Mouse (Mus musculus) heart, embryonic 11.5 days (tissue): Measurements from ENCODE around the gene Zfp385a. TPM values are rescaled to one million over a fixed set of nuclear protein-coding genes. Genes with fewer than 3 reads are reported as not detected.

Experiments used
- ATAC-seq: fragments of 200-750 bp; cut with Nextera tagmentation; replicated peaks from 2 replicates; pipeline ENCODE4 v1.8.0; 2017; ENCODE audit warnings: moderate library complexity; ENCODE audit not compliant: insufficient number of reproducible peaks, low FRiP score, low TSS enrichment
- H3K27ac ChIP-seq: fragments of 300-500 bp; sonication (generic); 2 replicates; pipeline ENCODE4 v1.5.1; 2014; ENCODE audit warnings: mild to moderate bottlenecking, low read depth, low read length
- H3K27me3 ChIP-seq: fragments of 300-500 bp; sonication (generic); 2 replicates; pipeline ENCODE4 v1.6.1; 2014; ENCODE audit warnings: mild to moderate bottlenecking, low read length, mixed read lengths; ENCODE audit not compliant: control insufficient read depth, insufficient read depth
- H3K36me3 ChIP-seq: fragments of 300-500 bp; sonication (generic); 2 replicates; pipeline ENCODE4 v1.6.1; 2014; ENCODE audit warnings: mild to moderate bottlenecking, low read length, moderate library complexity, mixed read lengths; ENCODE audit not compliant: control insufficient read depth, insufficient read depth
- H3K4me1 ChIP-seq: fragments of 300-500 bp; sonication (generic); 2 replicates; pipeline ENCODE4 v1.6.1; 2014; ENCODE audit warnings: low read length; ENCODE audit not compliant: control insufficient read depth, insufficient read depth
- H3K4me2 ChIP-seq: fragments of 300-500 bp; sonication (generic); 2 replicates; pipeline ENCODE4 v1.6.1; 2014; ENCODE audit warnings: mild to moderate bottlenecking, moderate library complexity
- H3K4me3 ChIP-seq: fragments of 300-500 bp; sonication (generic); 2 replicates; pipeline ENCODE4 v1.5.1; 2014; ENCODE audit warnings: low read depth, low read length
- H3K9ac ChIP-seq: fragments of 300-500 bp; sonication (generic); 2 replicates; pipeline ENCODE4 v1.6.1; 2014; ENCODE audit warnings: mild to moderate bottlenecking, low read depth, low read length, moderate library complexity
- H3K9me3 ChIP-seq: fragments of 300-500 bp; sonication (generic); replicated peaks from 2 replicates; pipeline ENCODE4 v1.6.1; 2016; ENCODE audit warnings: low read length; ENCODE audit not compliant: control insufficient read depth
- WGBS: fragments of 180-500 bp; shearing (Covaris S2); extraction: QIAGEN DNeasy Blood & Tissue Kit; methylation state at CpG from one replicate; pipeline ENCODE4 v1.1.7; 2014; ENCODE audit not compliant: insufficient replicate concordance; 5-methylcytosine and 5-hydroxymethylcytosine counted together
- polyA plus RNA-seq: library from polyadenylated mRNA; unstranded; fragments of >200 nt; fragmentation: Nextera tagmentation; extraction: Ambion mirVana; gene quantifications from 2 replicates; pipeline ENCODE4 v1.2.1, GENCODE M21; 2014

Zfp385a gene
- polyA plus RNA-seq, 1 experiment from 2014 or later: 11.6 TPM

DNA sequence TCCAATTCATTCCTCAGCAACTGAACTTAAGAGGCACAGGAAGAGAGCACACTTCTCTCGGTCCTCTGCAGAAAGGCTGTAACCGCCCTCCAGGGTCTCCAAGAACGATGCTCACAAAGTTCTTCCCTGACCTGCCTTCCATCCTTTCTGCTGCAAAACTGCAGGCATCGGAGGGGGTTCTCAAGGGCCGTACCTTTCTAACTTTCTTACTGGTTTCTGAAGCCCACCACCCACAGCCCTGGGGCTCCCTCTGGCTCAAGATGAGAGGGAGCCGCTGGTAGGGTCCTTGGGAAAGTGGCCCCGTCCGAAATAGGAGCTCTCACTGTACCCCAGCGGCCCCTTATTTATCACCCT lies 35.3 kb downstream of the Zfp385a start:
- Histone ChIP-seq H3K9ac (peak overlapping the region; percentile 79), H3K9me3 (no peaks in the 10 kb centered on the region), H3K4me3 (peak overlapping the region; percentile 57), H3K36me3 (no peaks in the 10 kb centered on the region), H3K27me3 (peaks cover 5% of the 10 kb centered on the region), H3K4me2 (peak overlapping the region; percentile 96), H3K27ac (peak overlapping the region; percentile 90), H3K4me1 (peaks cover 67% of the 10 kb centered on the region)
- ATAC-seq: peak; percentile 9
- WGBS: under 1% methylated on average over 9 of the region's 9 CpGs

GRCm38 (mm10) chr15:103303916-103304615 lies 35.8 kb downstream of the Zfp385a start:
- Histone ChIP-seq H3K9ac (peak overlapping the region; percentile 79), H3K9me3 (no peaks in the 10 kb centered on the region), H3K27me3 (peaks cover 2% of the 10 kb centered on the region), H3K4me3 (peak overlapping the region; percentile 57), H3K36me3 (no peaks in the 10 kb centered on the region), H3K4me2 (peak overlapping the region; percentile 96), H3K4me1 (peaks cover 68% of the 10 kb centered on the region), H3K27ac (peak overlapping the region; percentile 90)
- ATAC-seq: no peak
- 11% methylated on average over 8 of the region's 8 CpGs for WGBS

DNA sequence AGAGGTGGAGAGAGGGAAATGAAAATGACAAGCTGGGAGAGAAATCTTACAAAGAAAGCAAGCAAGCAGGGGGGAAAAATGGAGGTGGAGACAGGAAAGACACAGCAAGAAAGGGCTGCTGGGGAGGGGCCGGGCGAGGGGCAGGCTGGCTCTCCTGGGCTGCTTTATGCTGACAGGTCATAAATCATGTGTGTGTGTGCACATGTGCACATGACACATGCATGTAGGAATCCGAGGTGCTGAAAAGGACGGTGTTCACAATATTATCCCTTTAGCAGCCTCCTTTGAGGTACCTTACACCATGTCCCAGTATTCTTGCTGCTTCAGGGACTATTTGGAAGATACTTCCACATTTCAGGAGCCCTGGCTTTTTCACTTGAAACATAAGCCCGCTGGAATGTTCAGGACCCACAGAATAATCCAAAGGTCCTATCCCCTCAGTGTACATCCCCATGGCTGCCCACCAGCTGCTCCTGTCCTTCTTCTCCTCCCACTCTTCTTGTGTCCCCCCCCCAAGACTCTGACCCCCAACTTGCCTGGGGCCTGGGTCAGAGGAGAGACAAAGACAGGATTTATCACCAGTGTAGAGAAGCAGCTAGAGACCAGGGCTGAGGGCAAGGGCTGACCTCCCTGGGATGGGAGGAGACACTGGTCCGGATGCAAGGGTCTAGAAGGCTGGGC lies 37.4 kb downstream of the Zfp385a start:
- Histone ChIP-seq H3K4me3 (no peak overlapping the region), H3K4me1 (peaks cover 60% of the 10 kb centered on the region), H3K9ac (peak overlapping the region; percentile 22; the same call in 1 of the 2 replicates), H3K27me3 (no peaks in the 10 kb centered on the region), H3K4me2 (no peak overlapping the region), H3K36me3 (peaks cover 11% of the 10 kb centered on the region), H3K27ac (peak overlapping the region; percentile 79), H3K9me3 (no peaks in the 10 kb centered on the region)
- ATAC-seq: no peak
- 45% methylated on average over 6 of the region's 6 CpGs for WGBS

- Histone ChIP-seq H3K27ac (peak overlapping the region; percentile 79), H3K9ac (peak overlapping the region; percentile 18; the same call in 1 of the 2 replicates), H3K36me3 (peaks cover 16% of the 10 kb centered on the region), H3K27me3 (no peaks in the 10 kb centered on the region), H3K4me2 (no peak overlapping the region; the same call in 1 of the 2 replicates), H3K4me1 (peaks cover 57% of the 10 kb centered on the region), H3K9me3 (no peaks in the 10 kb centered on the region), H3K4me3 (no peak overlapping the region)
- 27% methylated on average over 5 of the region's 5 CpGs for WGBS
- no peak for ATAC-seq
These were observed 38.1 kb downstream of the Zfp385a start for GRCm38 (mm10) chr15:103301547-103302340.

GRCm38 (mm10) chr15:103301046-103301445 lies 38.8 kb downstream of the Zfp385a start:
- H3K36me3 ChIP-seq: peaks cover 20% of the 10 kb centered on the region
- 42% methylated on average over 2 of the region's 2 CpGs for WGBS
- ATAC-seq: no peak
- no peaks in the 10 kb centered on the region for H3K27me3 ChIP-seq
- peak overlapping the region; percentile 69; the same call in 1 of the 2 replicates for H3K27ac ChIP-seq
- no peak overlapping the region for H3K4me3 ChIP-seq
- H3K9me3 ChIP-seq: no peaks in the 10 kb centered on the region
- no peak overlapping the region for H3K4me2 ChIP-seq
- H3K4me1 ChIP-seq: peaks cover 55% of the 10 kb centered on the region
- H3K9ac ChIP-seq: no peak overlapping the region

DNA sequence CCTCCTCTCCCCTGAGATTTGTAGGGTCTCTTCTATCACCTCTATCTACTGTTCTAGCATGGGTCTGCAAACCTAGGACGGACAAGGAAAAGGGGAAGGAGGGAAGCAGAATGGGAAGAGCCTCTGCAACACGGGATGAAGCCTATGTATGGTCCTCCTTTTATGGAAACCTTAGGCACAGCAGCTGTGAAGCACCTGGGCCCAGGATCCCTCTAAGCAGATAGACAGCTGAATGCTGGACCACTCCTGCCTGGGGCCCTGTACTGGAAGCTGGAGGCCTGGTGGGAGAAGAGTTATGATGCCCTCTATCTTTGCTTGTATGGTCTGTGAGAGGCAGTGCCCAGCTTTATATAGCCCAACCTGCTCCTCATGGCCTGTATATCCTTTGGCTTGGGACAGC lies 39.3 kb downstream of the Zfp385a start:
- Histone ChIP-seq H3K4me3 (peak overlapping the region; percentile 3; the same call in 1 of the 2 replicates), H3K9ac (no peak overlapping the region; the same call in 1 of the 2 replicates), H3K27me3 (no peaks in the 10 kb centered on the region), H3K4me1 (peaks cover 54% of the 10 kb centered on the region), H3K4me2 (peak overlapping the region; percentile 49), H3K9me3 (no peaks in the 10 kb centered on the region), H3K27ac (peak overlapping the region; percentile 69; the same call in 1 of the 2 replicates), H3K36me3 (peaks cover 20% of the 10 kb centered on the region)
- no peak for ATAC-seq
- WGBS: 24% methylated on average over 2 of the region's 2 CpGs

DNA sequence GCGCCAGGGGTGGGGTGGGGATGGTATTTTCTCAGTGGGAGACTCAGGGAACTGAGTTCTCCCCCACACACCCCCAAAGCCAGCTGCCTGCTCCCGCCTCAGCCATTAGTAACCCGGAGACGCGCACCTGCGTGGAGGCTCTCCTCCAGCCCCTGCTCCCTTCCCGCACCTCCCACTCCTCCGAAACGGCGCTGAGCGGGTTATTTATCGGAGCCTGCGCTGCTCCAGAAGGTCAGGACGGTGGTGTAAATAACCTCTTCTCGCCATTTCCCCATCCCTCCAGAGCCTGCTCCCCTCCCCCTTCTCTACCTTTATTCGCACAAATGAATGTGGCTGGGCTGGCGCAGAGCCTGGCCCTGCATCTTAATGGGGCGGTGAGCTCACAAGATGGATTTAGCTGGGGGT lies 39.8 kb downstream of the Zfp385a start:
- Histone ChIP-seq H3K27ac (peak overlapping the region; percentile 69; the same call in 1 of the 2 replicates), H3K9me3 (no peaks in the 10 kb centered on the region), H3K27me3 (no peaks in the 10 kb centered on the region), H3K4me3 (peak overlapping the region; percentile 3; the same call in 1 of the 2 replicates), H3K9ac (peak overlapping the region; percentile 17; the same call in 1 of the 2 replicates), H3K4me1 (peaks cover 56% of the 10 kb centered on the region), H3K36me3 (peaks cover 23% of the 10 kb centered on the region), H3K4me2 (peak overlapping the region; percentile 49)
- ATAC-seq: no peak
- 14% methylated on average over 18 of the region's 18 CpGs for whole genome bisulfite sequencing

DNA sequence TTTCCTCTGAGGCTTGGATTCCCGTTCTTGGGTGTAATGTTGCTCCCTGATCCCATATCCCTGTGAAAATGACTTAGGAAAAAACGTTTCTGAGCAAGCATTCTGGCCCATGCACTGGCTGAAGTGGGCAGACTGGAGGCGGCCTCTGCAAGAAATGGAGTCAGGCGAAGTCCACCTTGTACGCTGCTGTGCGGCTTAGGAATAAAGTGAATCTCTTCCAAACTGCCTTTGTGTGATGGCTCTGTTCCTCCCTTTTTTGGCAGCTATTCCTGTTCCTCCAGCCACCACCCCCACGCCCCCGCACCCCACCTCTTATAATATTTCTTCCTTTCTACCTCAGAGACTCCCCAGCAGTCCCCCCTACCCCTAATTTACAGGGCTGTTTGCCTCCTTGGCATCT lies 40.2 kb downstream of the Zfp385a start:
- Histone ChIP-seq H3K27me3 (no peaks in the 10 kb centered on the region), H3K4me3 (peak overlapping the region; percentile 3; the same call in 1 of the 2 replicates), H3K4me1 (peaks cover 56% of the 10 kb centered on the region), H3K9ac (peak overlapping the region; percentile 17; the same call in 1 of the 2 replicates), H3K36me3 (peaks cover 23% of the 10 kb centered on the region), H3K4me2 (peak overlapping the region; percentile 49), H3K9me3 (no peaks in the 10 kb centered on the region), H3K27ac (0 out of 2 replicates have a peak overlapping the region, but pooled peaks have one; percentile 35)
- WGBS: 54% methylated on average over 8 of the region's 8 CpGs
- no peak for ATAC-seq
